Mouse (Mus musculus): Measurements from ENCODE around the gene En2.

The En2 gene

GRCm38 (mm10) chr5:28165358-28166255, at the start of gene En2:
Gene En2, plus strand, starts transcription at chr5:28165694.
- no peak for DNase-seq (ENCODE audit: low spot score in 2 of 2)

DNA sequence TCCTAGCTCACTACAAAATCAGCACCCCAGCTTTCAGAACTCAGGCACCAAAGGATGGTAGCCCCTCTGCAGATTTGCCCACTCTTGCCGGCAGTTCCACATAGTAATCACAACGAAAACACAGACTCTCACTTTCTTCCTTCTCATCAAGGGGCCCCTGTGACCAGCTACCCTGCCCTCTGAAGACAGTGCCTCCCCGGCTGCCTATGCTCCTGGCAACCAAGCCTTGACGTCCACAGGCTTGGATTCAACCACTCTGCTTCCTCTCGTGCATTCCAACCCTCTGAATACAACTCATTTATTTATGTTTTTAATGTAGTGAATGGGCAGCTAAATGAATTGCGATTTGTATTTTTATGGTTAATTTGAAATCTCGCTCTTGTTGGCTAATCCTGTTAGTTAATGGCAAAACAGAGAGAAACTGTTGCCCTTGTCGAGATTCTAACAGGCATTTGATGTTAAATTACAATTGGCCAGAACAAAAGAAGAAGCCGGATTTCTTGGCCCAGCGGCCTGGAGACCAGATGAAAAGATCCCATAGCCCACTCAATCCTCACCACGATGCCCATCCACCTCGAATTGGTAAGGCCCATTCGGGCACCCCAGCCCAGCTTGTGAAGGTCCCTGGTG, 48.1 kb upstream of the En2 start:
- no peak for DNase-seq (ENCODE audit: low spot score in 2 of 2)

- no peak for DNase-seq (ENCODE audit: low spot score in 2 of 2)
These were observed 47.5 kb upstream of the En2 start for GRCm38 (mm10) chr5:28117882-28118530.

GRCm38 (mm10) chr5:28118531-28118925, 47.0 kb upstream of the En2 start:
- no peak for DNase-seq (ENCODE audit: low spot score in 2 of 2)

DNA sequence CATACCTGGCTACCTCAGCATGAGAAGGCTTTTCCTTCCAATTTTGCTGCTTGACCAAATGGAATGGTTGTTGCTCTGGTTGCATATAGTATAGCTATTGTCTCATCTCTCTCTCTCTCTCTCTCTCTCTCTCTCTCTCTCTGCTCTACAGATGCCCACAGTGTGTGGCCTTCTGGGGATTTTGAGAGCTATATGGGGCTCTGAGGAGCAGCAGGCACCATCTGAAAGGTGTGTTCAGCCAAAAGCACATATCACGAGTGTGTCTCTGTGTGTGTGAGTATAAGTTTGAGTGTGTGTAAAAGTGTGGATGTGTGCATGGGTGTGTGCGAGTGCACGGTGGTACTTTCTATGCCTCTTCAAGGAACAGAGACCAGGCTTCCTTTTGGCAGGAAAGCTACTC, 45.9 kb upstream of the En2 start:
- no peak for DNase-seq (ENCODE audit: low spot score in 2 of 2)

DNA sequence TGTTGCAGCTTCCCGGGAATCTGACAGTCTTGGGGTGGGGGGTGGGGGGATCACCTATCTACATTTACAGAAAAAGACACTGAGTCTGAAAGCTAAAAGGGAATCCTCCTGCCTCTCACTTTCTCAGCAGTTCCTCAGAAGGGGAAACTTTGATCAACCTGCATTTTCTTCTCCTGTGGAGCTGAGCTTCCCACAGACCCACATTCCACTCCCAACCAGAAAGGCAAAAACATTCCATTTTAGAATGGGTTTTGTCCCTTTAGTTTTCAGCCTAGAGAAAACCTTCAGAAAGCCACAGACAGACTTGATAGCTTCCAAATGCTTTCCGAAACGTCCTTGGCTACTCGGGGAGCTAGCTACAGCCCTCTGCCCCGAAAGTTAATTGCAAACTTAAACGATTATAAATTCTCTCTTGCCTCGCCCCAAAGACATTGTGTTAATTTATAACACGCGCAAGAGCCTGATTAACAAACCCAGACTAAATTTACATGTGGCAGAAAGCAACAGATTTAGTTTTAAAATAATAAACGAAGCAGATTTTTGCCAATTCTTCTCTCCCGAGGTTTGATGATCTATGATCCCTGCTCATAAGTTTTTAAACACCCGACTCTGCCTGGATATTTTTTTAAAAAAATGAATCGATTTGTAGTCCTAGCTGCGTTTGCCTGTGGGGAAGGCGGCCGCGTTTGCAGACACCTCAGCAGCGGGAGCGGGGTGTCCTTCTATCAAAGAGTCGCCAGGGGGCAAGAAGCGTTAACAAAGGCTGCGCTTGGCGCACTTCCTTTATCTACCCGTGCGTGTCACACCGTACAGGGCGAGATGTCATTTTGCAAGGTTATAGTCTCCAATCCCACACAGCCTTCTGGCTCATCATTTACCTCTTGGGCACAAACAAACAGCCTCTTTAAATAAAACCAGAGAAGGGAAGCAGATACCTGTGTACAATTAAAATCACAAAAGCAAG, 42.7 kb upstream of the En2 start:
- DNase-seq (ENCODE audit: low spot score in 2 of 2) = peak in 1 of 2 experiments; percentile 53

DNA sequence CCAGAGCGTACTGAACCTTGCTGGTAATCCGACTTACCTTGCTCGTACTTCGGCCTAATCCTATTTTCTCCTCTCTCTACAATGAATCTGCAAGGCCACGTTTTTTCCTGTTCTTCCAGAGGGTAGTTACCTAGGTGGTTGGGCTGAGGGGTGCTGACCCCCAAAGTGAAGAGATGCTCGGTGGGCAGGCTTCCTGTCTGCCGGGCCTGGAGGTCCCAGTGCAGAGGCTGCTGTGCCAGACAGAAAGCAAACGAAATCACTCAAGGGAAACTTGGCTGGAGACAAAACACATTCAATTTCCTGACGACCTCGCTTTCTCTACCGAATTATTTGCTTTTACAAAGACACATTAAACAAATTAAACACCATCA, 42.1 kb upstream of the En2 start:
- DNase-seq (ENCODE audit: low spot score in 2 of 2) = no peak

DNA sequence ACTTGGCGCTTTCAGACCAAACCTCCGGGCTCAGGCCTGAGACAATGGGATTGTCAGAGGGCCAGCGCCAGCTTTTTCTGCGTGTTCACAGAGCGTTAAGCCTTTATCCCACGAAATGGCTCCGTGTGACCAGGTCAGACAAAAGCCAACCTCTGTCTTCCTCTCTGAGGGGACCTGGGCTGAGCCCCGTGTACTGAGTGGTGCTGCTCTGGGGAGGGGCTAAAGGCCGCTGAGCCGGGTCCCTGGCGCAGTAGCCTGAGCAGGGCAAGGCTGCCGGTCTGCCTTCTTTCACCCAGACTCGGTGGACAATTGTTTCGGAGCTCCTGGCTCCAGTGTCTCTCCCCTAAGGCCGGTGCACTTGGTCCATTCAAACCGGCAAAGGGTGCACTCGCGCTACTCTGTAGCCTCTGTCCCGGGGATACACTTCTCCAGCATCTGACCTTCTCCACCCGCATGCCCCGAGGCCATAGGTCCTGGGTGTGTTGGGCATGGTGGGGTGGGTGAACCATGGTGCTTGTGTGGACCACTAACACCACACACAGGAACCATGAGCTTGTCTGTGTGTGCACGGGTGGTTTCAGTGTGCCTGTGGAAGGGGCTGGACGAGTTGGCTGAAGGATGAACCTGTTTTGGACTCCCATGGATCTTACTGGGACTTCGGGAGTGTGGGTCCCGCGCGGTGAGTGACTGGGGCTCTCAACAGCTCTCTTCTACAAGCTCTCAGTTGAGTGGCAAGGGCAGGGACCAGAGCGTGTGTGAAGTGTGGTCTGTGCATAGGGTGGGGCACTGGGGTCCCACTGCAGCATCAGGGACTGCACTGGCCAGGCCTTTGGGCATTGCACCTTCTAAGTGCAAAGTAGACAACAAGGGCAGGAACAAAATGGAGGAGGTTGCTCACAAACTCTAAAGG, 40.9 kb upstream of the En2 start:
- no peak for DNase-seq (ENCODE audit: low spot score in 2 of 2)

GRCm38 (mm10) chr5:28128851-28129250, 36.6 kb upstream of the En2 start:
- no peak for DNase-seq (ENCODE audit: low spot score in 2 of 2)

DNA sequence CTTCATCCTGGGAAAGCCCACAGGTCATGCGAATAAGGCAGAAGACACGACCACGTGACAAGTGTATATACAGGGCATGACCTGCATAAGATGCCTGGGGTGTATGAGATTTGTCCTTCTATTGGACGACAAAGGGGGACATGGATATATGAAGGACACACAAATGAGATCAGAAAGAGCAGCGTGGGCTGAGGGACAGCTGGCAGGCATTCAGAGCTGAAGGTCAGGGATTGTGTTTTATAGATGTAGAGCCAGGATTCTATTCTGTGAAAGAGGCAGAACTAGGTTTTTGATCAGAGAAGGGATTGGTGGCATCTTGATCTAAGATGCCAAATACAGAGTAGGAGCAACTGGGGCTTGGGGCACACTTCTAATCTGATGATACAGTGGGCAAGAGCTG, 33.3 kb upstream of the En2 start:
- DNase-seq (ENCODE audit: low spot score in 2 of 2) = no peak

DNA sequence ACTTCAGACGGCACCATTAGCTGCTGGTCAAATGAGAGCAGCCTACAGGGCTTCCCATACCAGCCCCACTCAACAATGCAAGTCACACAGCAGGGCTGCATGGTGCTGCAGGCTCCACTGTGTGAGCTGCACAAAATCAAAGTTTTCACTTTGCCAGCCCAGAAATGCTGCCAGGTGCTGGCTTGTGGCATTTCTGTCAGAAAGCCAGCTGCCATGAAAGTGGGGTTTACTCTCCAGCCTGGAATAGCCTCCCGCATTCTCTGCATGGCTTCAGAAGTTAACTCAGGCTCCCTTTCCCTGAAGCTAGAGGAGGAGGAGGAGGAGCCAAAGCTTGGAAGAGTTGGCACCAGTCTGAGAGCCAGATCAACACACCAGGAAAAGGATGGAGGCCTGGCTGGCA, 29.1 kb upstream of the En2 start:
- no peak for DNase-seq (ENCODE audit: low spot score in 2 of 2)

GRCm38 (mm10) chr5:28144555-28144954, 20.9 kb upstream of the En2 start:
- no peak for DNase-seq (ENCODE audit: low spot score in 2 of 2)

- DNase-seq (ENCODE audit: low spot score in 2 of 2) = no peak
These were observed 19.5 kb upstream of the En2 start for GRCm38 (mm10) chr5:28146018-28146417.

DNA sequence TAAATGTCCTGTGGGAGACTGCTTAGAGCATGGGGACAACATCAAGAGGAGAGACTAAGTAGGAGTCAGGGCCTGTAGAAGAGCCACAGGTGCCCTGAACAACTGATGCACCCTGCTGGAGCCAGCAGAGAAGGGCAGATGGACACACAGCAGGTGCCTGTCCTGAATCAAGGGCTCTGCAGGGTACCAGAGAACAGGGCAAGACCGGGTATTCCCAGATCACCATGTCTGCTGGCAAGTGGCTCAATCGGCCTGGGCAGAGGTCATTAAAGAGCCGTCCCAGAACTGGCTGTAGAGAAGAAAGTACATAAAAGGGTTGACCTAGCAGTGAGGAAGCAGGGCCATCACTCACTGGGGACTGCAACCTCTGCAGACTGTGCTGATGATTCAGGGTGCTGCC, 17.0 kb upstream of the En2 start:
- DNase-seq (ENCODE audit: low spot score in 2 of 2) = no peak

DNA sequence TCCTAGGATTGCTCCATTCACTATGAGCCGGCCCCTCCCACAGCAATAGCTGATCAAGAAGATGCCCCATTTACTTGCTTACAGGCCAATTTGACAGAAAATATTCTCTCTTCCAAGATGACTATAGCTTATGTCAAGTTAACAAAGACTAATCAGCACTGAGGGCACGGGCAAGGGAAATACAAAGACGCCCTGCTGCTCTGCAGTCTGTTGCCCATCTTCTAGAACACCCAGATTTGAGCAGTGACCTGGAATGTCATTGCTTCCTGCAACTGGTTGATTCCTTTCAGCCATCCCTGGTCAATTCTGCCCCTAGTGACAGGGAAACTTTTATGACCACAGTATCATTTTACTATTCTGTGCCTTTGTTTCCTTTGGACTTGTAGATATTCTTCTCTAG, 16.1 kb upstream of the En2 start:
- DNase-seq (ENCODE audit: low spot score in 2 of 2) = no peak

GRCm38 (mm10) chr5:28157044-28157730, 8.3 kb upstream of the En2 start:
- no peak for DNase-seq (ENCODE audit: low spot score in 2 of 2)

DNA sequence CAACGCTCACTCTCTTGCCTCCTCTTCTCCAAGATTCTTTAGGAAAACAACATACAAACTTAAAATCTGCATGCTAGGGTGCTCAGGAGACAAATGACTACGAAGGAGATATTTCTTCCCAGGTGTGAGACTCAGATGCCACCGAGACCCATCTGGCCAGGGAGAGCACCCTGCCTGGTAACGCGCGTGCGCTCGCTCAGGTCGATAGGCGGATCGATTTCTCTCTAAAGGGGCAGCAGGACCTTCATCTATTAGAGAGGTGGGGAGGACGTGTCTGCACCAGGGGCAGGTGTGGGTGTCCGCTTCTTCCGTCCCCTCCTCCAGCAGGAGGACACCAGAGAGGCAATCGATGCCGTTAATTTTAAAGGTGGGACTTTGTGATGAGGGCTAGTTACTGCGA, 7.7 kb upstream of the En2 start:
- DNase-seq (ENCODE audit: low spot score in 2 of 2) = no peak

- DNase-seq (ENCODE audit: low spot score in 2 of 2) = no peak
These were observed 7.0 kb upstream of the En2 start for GRCm38 (mm10) chr5:28158308-28159071.

- no peak for DNase-seq (ENCODE audit: low spot score in 2 of 2)
These were observed 6.4 kb upstream of the En2 start for GRCm38 (mm10) chr5:28159072-28159458.

Data from spleen, postnatal 14 days (tissue).